Mouse (Mus musculus): ENCODE results near the gene Tomm20. TPM values are rescaled to one million over a fixed set of nuclear protein-coding genes. Genes with fewer than 3 reads are reported as not detected.

Tomm20 gene
- polyA plus RNA-seq, 1 experiment, result 327 TPM

DNA sequence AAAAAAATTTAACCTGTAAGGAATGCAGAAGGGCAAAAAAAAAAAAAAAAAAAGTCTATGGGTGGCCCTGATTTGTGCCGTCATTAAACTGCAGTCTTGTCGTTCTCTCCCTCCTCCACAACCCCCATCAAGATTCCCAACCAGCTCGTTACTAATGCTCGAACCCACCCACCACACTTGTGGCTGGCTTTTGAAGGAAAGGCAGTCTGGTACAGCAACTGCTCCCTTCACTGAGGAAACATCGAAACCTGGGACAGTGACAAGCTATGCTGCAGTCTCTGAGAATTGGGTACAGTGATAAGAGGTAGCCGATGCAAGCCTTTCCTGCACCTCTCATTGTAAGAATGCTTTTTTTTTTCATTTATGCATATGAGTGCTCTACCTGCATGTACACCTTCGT is 800 bp upstream of the Tomm20 start:
- peaks cover 11% of the 10 kb centered on the region for H3K36me3 ChIP-seq (ENCODE audit: control insufficient read depth, insufficient read depth)
- H3K4me2 ChIP-seq (ENCODE audit: low read depth), result peak overlapping the region; percentile 90
- H3ac ChIP-seq (ENCODE audit: control insufficient read depth, insufficient read length), result no peak overlapping the region
- H3K4me3 ChIP-seq, result peak overlapping the region; percentile 96
- H3K27me3 ChIP-seq (ENCODE audit: control insufficient read depth, insufficient read depth, insufficient read length), result no peaks in the 10 kb centered on the region
- TF ChIP-seq SRF (IDR thresholded peaks at IDR 0.05; ENCODE audit: control insufficient read depth, insufficient read length, low read depth), result no peak
- no peak for TF ChIP-seq POLR2AphosphoS2 (IDR thresholded peaks at IDR 0.05; ENCODE audit: insufficient read length, low read depth)
- no peak for TF ChIP-seq MYOG (IDR thresholded peaks at IDR 0.05; ENCODE audit: control insufficient read depth in 1 of 3, insufficient read depth in 1 of 3, insufficient read length in 2 of 3, low read depth in 2 of 3)
- no peak for TF ChIP-seq MYOD1 (IDR thresholded peaks at IDR 0.05; ENCODE audit: control insufficient read depth in 1 of 3, insufficient read length in 2 of 3, low read depth in 2 of 3)
- no peak for TF ChIP-seq CEBPB (IDR thresholded peaks at IDR 0.05; ENCODE audit: insufficient read depth, poor library complexity, severe bottlenecking)
- TF ChIP-seq POLR2A (IDR thresholded peaks at IDR 0.05; ENCODE audit: insufficient read length, low read depth), result no peak
- TF ChIP-seq TCF3 (IDR thresholded peaks at IDR 0.05; ENCODE audit: insufficient read length, low read depth), result no peak
- no peak for TF ChIP-seq REST (IDR thresholded peaks at IDR 0.05; ENCODE audit: insufficient read depth, insufficient read length)
- TF ChIP-seq E2F4 (IDR thresholded peaks at IDR 0.05; ENCODE audit: insufficient read depth), result no peak
- TF ChIP-seq USF1 (IDR thresholded peaks at IDR 0.05; ENCODE audit: low read depth), result no peak
- TF ChIP-seq TCF12 (IDR thresholded peaks at IDR 0.05; ENCODE audit: insufficient read depth, poor library complexity, severe bottlenecking), result no peak
- no peak for TF ChIP-seq MAX (IDR thresholded peaks at IDR 0.05; ENCODE audit: low read depth)
- peaks cover 41% of the 10 kb centered on the region for H3K79me2 ChIP-seq (ENCODE audit: control insufficient read depth, insufficient read depth)

DNA sequence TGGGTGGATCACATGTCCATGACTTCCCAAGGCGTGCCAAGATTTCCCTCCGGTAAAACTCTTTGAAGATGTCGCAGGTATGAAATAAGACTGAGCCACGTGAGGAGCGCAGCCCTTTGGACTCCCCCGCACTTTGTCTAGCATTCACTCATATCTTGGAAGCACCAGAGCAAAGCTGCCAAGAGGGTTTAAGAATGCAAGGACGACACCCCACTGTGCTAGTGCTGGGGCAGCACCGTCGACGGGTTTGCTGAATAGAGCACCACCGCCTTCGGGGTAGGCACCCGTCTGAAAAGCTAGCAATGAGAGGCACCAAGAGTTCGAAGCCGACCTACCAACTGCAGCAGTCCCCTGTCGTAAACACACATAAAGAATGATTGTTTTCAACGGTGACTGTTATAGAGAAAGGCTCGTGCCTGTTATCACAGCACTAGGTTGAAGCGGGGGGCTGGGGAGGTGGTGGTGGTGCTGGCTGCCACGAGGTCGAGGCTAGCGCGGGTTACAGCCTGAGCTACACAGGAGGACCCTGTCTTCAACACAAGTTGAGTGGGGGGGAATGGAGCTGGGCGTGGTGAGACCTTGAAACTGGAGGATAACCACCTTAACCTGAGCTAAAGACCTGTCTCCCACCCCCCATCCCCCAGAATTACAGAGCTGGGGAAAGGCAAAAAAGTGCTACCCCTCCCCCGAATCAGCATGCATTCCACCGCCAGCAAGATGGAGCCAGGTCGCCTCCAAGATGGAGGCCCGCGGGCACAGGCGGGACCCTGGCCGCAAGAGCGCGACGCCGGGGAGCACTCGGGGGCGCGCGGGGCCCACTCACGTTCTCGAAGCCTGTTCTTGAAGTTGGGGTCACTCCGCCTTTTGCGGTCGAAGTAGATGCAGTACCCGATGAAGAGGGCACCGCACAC is 608 bp downstream of the Tomm20 start:
- peak overlapping the region; percentile 85 for H3K4me2 ChIP-seq (ENCODE audit: low read depth)
- no peaks in the 10 kb centered on the region for H3K27me3 ChIP-seq (ENCODE audit: control insufficient read depth, insufficient read depth, insufficient read length)
- TF ChIP-seq TCF3 (IDR thresholded peaks at IDR 0.05; ENCODE audit: insufficient read length, low read depth) (no peak), CEBPB (IDR thresholded peaks at IDR 0.05; ENCODE audit: insufficient read depth, poor library complexity, severe bottlenecking) (no peak), MYOD1 (IDR thresholded peaks at IDR 0.05; ENCODE audit: control insufficient read depth in 1 of 3, insufficient read length in 2 of 3, low read depth in 2 of 3) (no peak), MYOG (IDR thresholded peaks at IDR 0.05; ENCODE audit: control insufficient read depth in 1 of 3, insufficient read depth in 1 of 3, insufficient read length in 2 of 3, low read depth in 2 of 3) (no peak), REST (IDR thresholded peaks at IDR 0.05; ENCODE audit: insufficient read depth, insufficient read length) (no peak), USF1 (IDR thresholded peaks at IDR 0.05; ENCODE audit: low read depth) (peak; percentile 25), POLR2AphosphoS2 (IDR thresholded peaks at IDR 0.05; ENCODE audit: insufficient read length, low read depth) (no peak), POLR2A (IDR thresholded peaks at IDR 0.05; ENCODE audit: insufficient read length, low read depth) (no peak)
- peaks cover 21% of the 10 kb centered on the region for H3K36me3 ChIP-seq (ENCODE audit: control insufficient read depth, insufficient read depth)
- peak overlapping the region; percentile 24 for H3ac ChIP-seq (ENCODE audit: control insufficient read depth, insufficient read length)
- peaks cover 55% of the 10 kb centered on the region for H3K79me2 ChIP-seq (ENCODE audit: control insufficient read depth, insufficient read depth)
- H3K4me3 ChIP-seq, result peak overlapping the region; percentile 96

DNA sequence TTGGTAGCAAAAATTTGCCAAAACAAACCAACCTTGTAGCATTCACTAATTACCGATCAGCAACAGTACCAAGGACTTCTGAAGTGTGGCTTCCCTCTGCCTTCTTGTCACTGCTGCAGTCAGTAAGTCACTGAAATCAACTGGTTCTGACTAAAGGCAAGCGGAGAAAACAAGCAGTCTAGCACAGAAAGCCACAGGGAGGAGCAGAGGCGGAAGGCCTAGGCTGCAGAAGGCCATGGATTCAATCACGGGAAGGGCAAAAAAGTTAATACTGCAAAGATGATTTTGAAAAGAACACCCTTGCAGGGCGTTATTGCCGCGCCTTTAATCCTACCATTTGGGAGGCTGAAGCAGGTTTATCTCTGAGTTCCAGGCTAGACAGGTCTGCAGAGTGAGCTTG is 2.1 kb downstream of the Tomm20 start:
- TF ChIP-seq MYOG (IDR thresholded peaks at IDR 0.05; ENCODE audit: control insufficient read depth in 1 of 3, insufficient read depth in 1 of 3, insufficient read length in 2 of 3, low read depth in 2 of 3), result no peak
- TF ChIP-seq SRF (IDR thresholded peaks at IDR 0.05; ENCODE audit: control insufficient read depth, insufficient read length, low read depth), result no peak
- TF ChIP-seq POLR2AphosphoS2 (IDR thresholded peaks at IDR 0.05; ENCODE audit: insufficient read length, low read depth), result no peak
- TF ChIP-seq TCF12 (IDR thresholded peaks at IDR 0.05; ENCODE audit: insufficient read depth, poor library complexity, severe bottlenecking), result no peak
- TF ChIP-seq TCF3 (IDR thresholded peaks at IDR 0.05; ENCODE audit: insufficient read length, low read depth), result no peak
- no peak for TF ChIP-seq USF1 (IDR thresholded peaks at IDR 0.05; ENCODE audit: low read depth)
- TF ChIP-seq CEBPB (IDR thresholded peaks at IDR 0.05; ENCODE audit: insufficient read depth, poor library complexity, severe bottlenecking), result no peak
- TF ChIP-seq POLR2A (IDR thresholded peaks at IDR 0.05; ENCODE audit: insufficient read length, low read depth), result no peak
- no peak for TF ChIP-seq MYOD1 (IDR thresholded peaks at IDR 0.05; ENCODE audit: control insufficient read depth in 1 of 3, insufficient read length in 2 of 3, low read depth in 2 of 3)
- TF ChIP-seq REST (IDR thresholded peaks at IDR 0.05; ENCODE audit: insufficient read depth, insufficient read length), result no peak
- H3K79me2 ChIP-seq (ENCODE audit: control insufficient read depth, insufficient read depth), result peaks cover 67% of the 10 kb centered on the region
- H3K27me3 ChIP-seq (ENCODE audit: control insufficient read depth, insufficient read depth, insufficient read length), result no peaks in the 10 kb centered on the region
- H3K36me3 ChIP-seq (ENCODE audit: control insufficient read depth, insufficient read depth), result peaks cover 21% of the 10 kb centered on the region
- H3ac ChIP-seq (ENCODE audit: control insufficient read depth, insufficient read length), result no peak overlapping the region
- H3K4me3 ChIP-seq, result peak overlapping the region; percentile 96
- H3K4me2 ChIP-seq (ENCODE audit: low read depth), result peak overlapping the region; percentile 85

DNA sequence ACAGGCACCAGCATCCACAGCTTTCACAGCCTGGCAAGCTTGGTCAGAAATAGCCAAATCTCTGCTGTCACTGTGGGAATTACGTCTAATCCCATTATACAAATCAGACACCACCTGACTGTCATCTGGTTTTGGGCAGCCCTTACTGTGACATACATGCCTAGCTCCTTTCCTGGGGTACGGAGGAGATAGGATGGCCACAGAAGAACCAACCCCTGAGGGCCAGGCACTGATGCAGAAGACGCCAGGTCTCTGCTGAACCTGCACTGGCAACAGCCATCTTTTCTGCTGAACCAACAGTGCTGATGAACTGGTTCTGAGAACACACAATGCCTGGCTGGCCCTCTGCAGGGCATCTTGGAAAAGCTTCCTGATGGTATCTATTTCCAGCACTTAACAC is 8.3 kb downstream of the Tomm20 start:
- Histone ChIP-seq H3K4me3 (no peak overlapping the region), H3K4me2 (ENCODE audit: low read depth) (no peak overlapping the region), H3K36me3 (ENCODE audit: control insufficient read depth, insufficient read depth) (peaks cover 69% of the 10 kb centered on the region), H3ac (ENCODE audit: control insufficient read depth, insufficient read length) (no peak overlapping the region), H3K79me2 (ENCODE audit: control insufficient read depth, insufficient read depth) (peaks cover 55% of the 10 kb centered on the region), H3K27me3 (ENCODE audit: control insufficient read depth, insufficient read depth, insufficient read length) (no peaks in the 10 kb centered on the region)
- TF ChIP-seq MYOG (IDR thresholded peaks at IDR 0.05; ENCODE audit: control insufficient read depth in 1 of 3, insufficient read depth in 1 of 3, insufficient read length in 2 of 3, low read depth in 2 of 3), result no peak
- no peak for TF ChIP-seq POLR2AphosphoS2 (IDR thresholded peaks at IDR 0.05; ENCODE audit: insufficient read length, low read depth)
- no peak for TF ChIP-seq MAX (IDR thresholded peaks at IDR 0.05; ENCODE audit: low read depth)
- no peak for TF ChIP-seq TCF12 (IDR thresholded peaks at IDR 0.05; ENCODE audit: insufficient read depth, poor library complexity, severe bottlenecking)
- no peak for TF ChIP-seq TCF3 (IDR thresholded peaks at IDR 0.05; ENCODE audit: insufficient read length, low read depth)
- no peak for TF ChIP-seq POLR2A (IDR thresholded peaks at IDR 0.05; ENCODE audit: insufficient read length, low read depth)
- TF ChIP-seq CEBPB (IDR thresholded peaks at IDR 0.05; ENCODE audit: insufficient read depth, poor library complexity, severe bottlenecking), result no peak
- TF ChIP-seq REST (IDR thresholded peaks at IDR 0.05; ENCODE audit: insufficient read depth, insufficient read length), result no peak
- TF ChIP-seq SRF (IDR thresholded peaks at IDR 0.05; ENCODE audit: control insufficient read depth, insufficient read length, low read depth), result no peak
- no peak for TF ChIP-seq MYOD1 (IDR thresholded peaks at IDR 0.05; ENCODE audit: control insufficient read depth in 1 of 3, insufficient read length in 2 of 3, low read depth in 2 of 3)
- TF ChIP-seq USF1 (IDR thresholded peaks at IDR 0.05; ENCODE audit: low read depth), result no peak
- TF ChIP-seq E2F4 (IDR thresholded peaks at IDR 0.05; ENCODE audit: insufficient read depth), result no peak

Measured in myocyte (in vitro differentiated cells).